Comparison of ENCODE assay signal across 8 mouse cellular contexts in the genomic region with DNA sequence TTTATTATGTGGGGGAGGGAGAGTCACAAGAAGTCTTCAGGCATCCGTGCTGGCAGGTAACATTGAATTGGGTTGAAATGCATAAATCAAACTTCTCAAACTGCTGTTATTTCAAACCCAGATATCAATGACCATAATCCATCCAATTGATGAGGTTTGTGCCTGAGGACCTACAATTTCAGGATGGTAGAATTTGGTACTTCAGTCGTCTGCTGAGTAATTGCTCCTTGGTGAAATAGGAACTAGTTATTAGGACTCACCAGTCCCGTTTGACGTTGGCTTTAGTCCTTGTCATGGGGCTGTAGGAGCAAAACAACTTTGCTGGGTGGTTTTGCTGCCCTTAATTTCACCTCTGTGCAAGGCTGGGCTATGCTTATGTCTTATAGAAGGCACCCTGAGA. TPM values are rescaled to one million over a fixed set of nuclear protein-coding genes. Genes with fewer than 3 reads are reported as not detected.
DNase-seq lines count a peak whose midpoint lies in the region; ATAC-seq and TF ChIP-seq lines count a peak whose summit lies in the region.

No protein-coding gene starts in this region.

- ATAC-seq in embryonic facial prominence, embryonic 12.5 days (ENCODE audit: insufficient number of reproducible peaks, insufficient read depth, low FRiP score, low TSS enrichment), result no peak
- no peak for ATAC-seq in intestine, embryonic 14.5 days (replicated peaks; ENCODE audit: low FRiP score, low TSS enrichment, low read depth)
- no peak for ATAC-seq in neural tube, embryonic 14.5 days (ENCODE audit: low read depth)

- no peak for DNase-seq in layer of hippocampus, adult 2 months (ENCODE audit: low spot score in 2 of 2)
- DNase-seq in layer of hippocampus, postnatal 25 days (ENCODE audit: extremely low spot score in 1 of 2, low spot score in 1 of 2), result no peak
- no peak for DNase-seq in intestine, embryonic 14.5 days (ENCODE audit: low spot score)
- no peak for DNase-seq in adrenal gland, postnatal 36 days
- DNase-seq in adrenal gland, adult 18-20 months (ENCODE audit: low spot score in 2 of 2), result no peak
- DNase-seq in lung, postnatal 36 days, result no peak

- TF ChIP-seq CTCF in layer of hippocampus, adult 2 months (conservative IDR thresholded peaks at IDR 0.05), result no peak

- H3K4me2 ChIP-seq in embryonic facial prominence, embryonic 12.5 days (replicated peaks), result peak overlapping the region; percentile 77
- H3K4me2 ChIP-seq in intestine, embryonic 14.5 days (ENCODE audit: low read length), result peak overlapping the region; percentile 80
- peak overlapping the region; percentile 75 for H3K4me2 ChIP-seq in neural tube, embryonic 14.5 days (ENCODE audit: low read depth, low read length)

- WGBS in embryonic facial prominence, embryonic 12.5 days, result 12% methylated on average over 4 of the region's 4 CpGs
- WGBS in intestine, embryonic 14.5 days, result 15% methylated on average over 4 of the region's 4 CpGs
- WGBS in neural tube, embryonic 14.5 days, result 3% methylated on average over 4 of the region's 4 CpGs

- no peak overlapping the region for H3K9ac ChIP-seq in embryonic facial prominence, embryonic 12.5 days
- peak overlapping the region; percentile 55; the same call in 1 of the 2 replicates for H3K9ac ChIP-seq in intestine, embryonic 14.5 days (ENCODE audit: low read length)
- peak overlapping the region; percentile 87 for H3K9ac ChIP-seq in neural tube, embryonic 14.5 days (replicated peaks; ENCODE audit: low read depth, low read length)

- H3K4me1 ChIP-seq in embryonic facial prominence, embryonic 12.5 days, result 0 out of 2 replicates have a peak, but pooled peaks cover 4% of the 10 kb centered on the region
- no peaks in the 10 kb centered on the region for H3K4me1 ChIP-seq in intestine, embryonic 14.5 days (replicated peaks; ENCODE audit: control insufficient read depth, insufficient read depth, low read length)
- H3K4me1 ChIP-seq in neural tube, embryonic 14.5 days (ENCODE audit: control insufficient read depth, insufficient read depth, low read length), result peaks cover 3% of the 10 kb centered on the region; the same call in 1 of the 2 replicates

- no peaks in the 10 kb centered on the region for H3K9me3 ChIP-seq in embryonic facial prominence, embryonic 12.5 days
- H3K9me3 ChIP-seq in intestine, embryonic 14.5 days (ENCODE audit: control insufficient read depth, low read length), result no peaks in the 10 kb centered on the region
- no peaks in the 10 kb centered on the region for H3K9me3 ChIP-seq in neural tube, embryonic 14.5 days (ENCODE audit: control insufficient read depth, low read length)

- peak overlapping the region; percentile 98 for H3K27ac ChIP-seq in layer of hippocampus, adult 2 months
- H3K27ac ChIP-seq in embryonic facial prominence, embryonic 12.5 days, result no peak overlapping the region
- no peak overlapping the region for H3K27ac ChIP-seq in intestine, embryonic 14.5 days (ENCODE audit: low read depth)
- H3K27ac ChIP-seq in neural tube, embryonic 14.5 days (ENCODE audit: low read depth, low read length), result peak overlapping the region; percentile 95

- H3K4me3 ChIP-seq in layer of hippocampus, adult 2 months, result peak overlapping the region; percentile 93
- H3K4me3 ChIP-seq in embryonic facial prominence, embryonic 12.5 days, result peak overlapping the region; percentile 69
- peak overlapping the region; percentile 67 for H3K4me3 ChIP-seq in intestine, embryonic 14.5 days (ENCODE audit: low read depth, low read length)
- H3K4me3 ChIP-seq in neural tube, embryonic 14.5 days (ENCODE audit: low read depth, low read length), result peak overlapping the region; percentile 81

- no peaks in the 10 kb centered on the region for H3K36me3 ChIP-seq in embryonic facial prominence, embryonic 12.5 days
- H3K36me3 ChIP-seq in intestine, embryonic 14.5 days (ENCODE audit: control insufficient read depth, insufficient read depth, low read length), result no peaks in the 10 kb centered on the region
- no peaks in the 10 kb centered on the region for H3K36me3 ChIP-seq in neural tube, embryonic 14.5 days (ENCODE audit: control insufficient read depth, insufficient read depth, low read length)

- no peaks in the 10 kb centered on the region for H3K27me3 ChIP-seq in embryonic facial prominence, embryonic 12.5 days
- no peaks in the 10 kb centered on the region for H3K27me3 ChIP-seq in intestine, embryonic 14.5 days (replicated peaks; ENCODE audit: control insufficient read depth, insufficient read depth, low read length)
- no peaks in the 10 kb centered on the region for H3K27me3 ChIP-seq in neural tube, embryonic 14.5 days (ENCODE audit: control insufficient read depth, insufficient read depth, low read length)

RNA-seq across cellular contexts. Expression of a gene that starts 1.2 kb away (rescaled TPM):
- 10 to 100 TPM; 52.3 to 52.7 TPM for total RNA-seq in layer of hippocampus, adult 2 months (2021)
- total RNA-seq in layer of hippocampus, postnatal 25 days (2021), result 10 to 100 TPM; 44.1 to 58.5 TPM
- polyA plus RNA-seq in embryonic facial prominence, embryonic 12.5 days (2016; fragmentation: Nextera tagmentation; extraction: Ambion mirVana), result 7.3 and 9.1 TPM in 2 replicates
- 15.8 and 19.3 TPM in 2 replicates for polyA plus RNA-seq in intestine, embryonic 14.5 days (2014; fragmentation: Nextera tagmentation; extraction: Ambion mirVana)
- polyA plus RNA-seq in neural tube, embryonic 14.5 days (2014; fragmentation: Nextera tagmentation; extraction: Ambion mirVana), result 57.3 and 63.7 TPM in 2 replicates
- total RNA-seq in adrenal gland, postnatal 36 days (2021), result 1 to 10 TPM; 5.3 to 8.5 TPM
- 1 to 10 TPM; 5.1 to 6.0 TPM for total RNA-seq in adrenal gland, adult 18-20 months (2021)

Comparison
In these comparisons a context has a peak if more than half of its experiments do, and no peak if none do; other contexts are left out.
1. H3K27ac ChIP-seq: peak in layer of hippocampus, adult 2 months (single experiment) and neural tube, embryonic 14.5 days (single experiment); none in embryonic facial prominence, embryonic 12.5 days (single experiment) and intestine, embryonic 14.5 days (single experiment).
2. RNA of a gene that starts 1.2 kb away (total RNA-seq): 44.1 to 58.5 TPM in layer of hippocampus, postnatal 25 days and 52.3 to 52.7 TPM in layer of hippocampus, adult 2 months; 5.3 to 8.5 TPM in adrenal gland, postnatal 36 days and 5.1 to 6.0 TPM in adrenal gland, adult 18-20 months; every median in the first group is over 4 times any median in the second.
3. Peak in every context shown above with its lines, with median percentiles within 50 percentile points of each other: H3K4me3 ChIP-seq and H3K4me2 ChIP-seq.